Mouse (Mus musculus): ENCODE results near the gene Trp53rkb. TPM values are rescaled to one million over a fixed set of nuclear protein-coding genes. Genes with fewer than 3 reads are reported as not detected.

Trp53rkb gene
- polyA plus RNA-seq, 1 experiment from 2014 or later: 5.5 TPM

GRCm38 (mm10) chr2:166799615-166800472, 7.5 kb downstream of the Trp53rkb start:
- no peak for ATAC-seq (ENCODE audit: extremely low read depth, insufficient number of reproducible peaks, low FRiP score, low TSS enrichment)
- no peak overlapping the region for H3K4me3 ChIP-seq
- H3K9ac ChIP-seq: no peak overlapping the region
- WGBS: 72% methylated on average over 11 of the region's 11 CpGs
- H3K4me2 ChIP-seq: no peak overlapping the region
- H3K27me3 ChIP-seq (replicated peaks): no peaks in the 10 kb centered on the region
- H3K36me3 ChIP-seq: peaks cover 31% of the 10 kb centered on the region
- no peaks in the 10 kb centered on the region for H3K9me3 ChIP-seq
- H3K27ac ChIP-seq (replicated peaks): no peak overlapping the region
- peaks cover under 1% of the 10 kb centered on the region for H3K4me1 ChIP-seq

- Histone ChIP-seq H3K27ac (replicated peaks) (no peak overlapping the region), H3K9me3 (no peaks in the 10 kb centered on the region), H3K9ac (no peak overlapping the region), H3K4me1 (no peaks in the 10 kb centered on the region), H3K4me2 (no peak overlapping the region), H3K36me3 (peaks cover 31% of the 10 kb centered on the region), H3K4me3 (no peak overlapping the region), H3K27me3 (replicated peaks) (no peaks in the 10 kb centered on the region)
- 80% methylated on average over 7 of the region's 7 CpGs for WGBS
- no peak for ATAC-seq (ENCODE audit: extremely low read depth, insufficient number of reproducible peaks, low FRiP score, low TSS enrichment)
These were observed 8.1 kb downstream of the Trp53rkb start for GRCm38 (mm10) chr2:166800473-166800857.

- H3K4me2 ChIP-seq: no peak overlapping the region
- H3K36me3 ChIP-seq: peaks cover 22% of the 10 kb centered on the region
- ATAC-seq (ENCODE audit: extremely low read depth, insufficient number of reproducible peaks, low FRiP score, low TSS enrichment): no peak
- no peak overlapping the region for H3K9ac ChIP-seq
- H3K27me3 ChIP-seq (replicated peaks): no peaks in the 10 kb centered on the region
- peaks cover 5% of the 10 kb centered on the region for H3K4me1 ChIP-seq
- H3K9me3 ChIP-seq: no peaks in the 10 kb centered on the region
- H3K4me3 ChIP-seq: no peak overlapping the region
- H3K27ac ChIP-seq (replicated peaks): no peak overlapping the region
- WGBS: 52% methylated on average over 2 of the region's 2 CpGs
These were observed 9.1 kb downstream of the Trp53rkb start for GRCm38 (mm10) chr2:166801436-166801835.

DNA sequence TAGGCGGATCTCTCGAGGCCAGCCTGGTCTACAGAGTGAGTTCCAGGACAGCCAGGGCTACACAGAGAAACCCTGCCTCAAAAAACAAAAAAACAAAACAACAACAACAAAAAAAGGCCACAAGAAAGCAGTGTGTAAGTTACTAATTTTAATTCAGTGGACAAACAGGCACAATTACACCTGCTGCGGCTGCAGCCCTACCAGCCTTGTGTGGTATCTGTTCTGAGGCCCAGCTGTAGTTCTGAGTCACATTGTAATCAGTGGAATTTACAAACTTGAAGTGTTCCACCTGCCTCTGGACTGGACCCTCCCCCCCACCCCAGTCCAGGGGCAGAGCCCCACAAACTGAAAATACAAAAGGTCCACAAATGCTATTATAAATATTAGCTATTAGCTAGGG, 11.0 kb downstream of the Trp53rkb start:
- H3K9me3 ChIP-seq: no peaks in the 10 kb centered on the region
- no peaks in the 10 kb centered on the region for H3K27me3 ChIP-seq (replicated peaks)
- peaks cover 6% of the 10 kb centered on the region for H3K36me3 ChIP-seq
- H3K4me3 ChIP-seq: no peak overlapping the region
- no peak overlapping the region for H3K4me2 ChIP-seq
- no peak for ATAC-seq (ENCODE audit: extremely low read depth, insufficient number of reproducible peaks, low FRiP score, low TSS enrichment)
- H3K27ac ChIP-seq (replicated peaks): no peak overlapping the region
- WGBS: 80% methylated on average over 3 of the region's 3 CpGs
- peaks cover 20% of the 10 kb centered on the region for H3K4me1 ChIP-seq
- no peak overlapping the region for H3K9ac ChIP-seq

- Histone ChIP-seq H3K27ac (replicated peaks) (peak within 1 kb of the TSS; percentile 89), H3K4me2 (peak within 1 kb of the TSS; percentile 79), H3K4me3 (peak within 1 kb of the TSS; percentile 94), H3K4me1 (peaks cover 27% of the 10 kb centered on the region), H3K9ac (peak within 1 kb of the TSS; percentile 98), H3K9me3 (no peaks in the 10 kb centered on the region), H3K36me3 (0 out of 2 replicates have a peak, but pooled peaks cover 3% of the 10 kb centered on the region), H3K27me3 (replicated peaks) (no peaks in the 10 kb centered on the region)
- ATAC-seq (ENCODE audit: extremely low read depth, insufficient number of reproducible peaks, low FRiP score, low TSS enrichment): peak; percentile 92
- WGBS: under 1% methylated on average over 72 of the region's 76 CpGs
These were observed 13.2 kb downstream of the Trp53rkb start, which contains the start of gene Arfgef2 for GRCm38 (mm10) chr2:166805250-166806172. Gene Arfgef2, plus strand, starts transcription at chr2:166805588.

GRCm38 (mm10) chr2:166806173-166806705, 13.9 kb downstream of the Trp53rkb start:
- Histone ChIP-seq H3K27ac (replicated peaks) (peak overlapping the region; percentile 89), H3K36me3 (0 out of 2 replicates have a peak, but pooled peaks cover 3% of the 10 kb centered on the region), H3K4me2 (peak overlapping the region; percentile 79), H3K4me3 (peak overlapping the region; percentile 94), H3K9me3 (no peaks in the 10 kb centered on the region), H3K27me3 (replicated peaks) (no peaks in the 10 kb centered on the region), H3K9ac (peak overlapping the region; percentile 98), H3K4me1 (peaks cover 27% of the 10 kb centered on the region)
- WGBS: 13% methylated on average over 14 of the region's 14 CpGs
- no peak for ATAC-seq (ENCODE audit: extremely low read depth, insufficient number of reproducible peaks, low FRiP score, low TSS enrichment)

DNA sequence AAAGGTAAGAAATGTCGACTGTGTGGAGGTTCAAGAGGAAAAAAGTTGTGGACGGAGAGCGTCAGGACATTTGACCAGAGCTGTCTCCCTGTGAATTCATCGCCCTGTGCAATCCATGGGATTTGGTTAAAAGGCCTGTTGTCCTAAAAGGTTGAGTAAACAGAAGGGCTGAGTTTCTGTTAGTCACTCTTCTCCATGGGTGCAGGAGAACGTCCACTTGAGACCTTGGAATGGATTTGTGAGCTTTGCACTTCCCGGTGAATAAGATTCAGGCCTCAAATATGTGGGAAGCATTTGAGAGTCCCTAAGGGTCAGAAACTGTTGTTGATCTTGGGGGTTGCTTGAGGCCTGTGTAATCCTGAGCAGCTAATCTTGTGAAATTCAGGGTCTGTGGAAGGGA, 14.5 kb downstream of the Trp53rkb start:
- Histone ChIP-seq H3K4me2 (peak overlapping the region; percentile 79), H3K36me3 (0 out of 2 replicates have a peak, but pooled peaks cover 5% of the 10 kb centered on the region), H3K4me1 (peaks cover 27% of the 10 kb centered on the region), H3K9me3 (no peaks in the 10 kb centered on the region), H3K4me3 (peak overlapping the region; percentile 94), H3K27ac (replicated peaks) (no peak overlapping the region), H3K9ac (peak overlapping the region; percentile 98), H3K27me3 (replicated peaks) (no peaks in the 10 kb centered on the region)
- WGBS: 69% methylated on average over 6 of the region's 6 CpGs
- no peak for ATAC-seq (ENCODE audit: extremely low read depth, insufficient number of reproducible peaks, low FRiP score, low TSS enrichment)

DNA sequence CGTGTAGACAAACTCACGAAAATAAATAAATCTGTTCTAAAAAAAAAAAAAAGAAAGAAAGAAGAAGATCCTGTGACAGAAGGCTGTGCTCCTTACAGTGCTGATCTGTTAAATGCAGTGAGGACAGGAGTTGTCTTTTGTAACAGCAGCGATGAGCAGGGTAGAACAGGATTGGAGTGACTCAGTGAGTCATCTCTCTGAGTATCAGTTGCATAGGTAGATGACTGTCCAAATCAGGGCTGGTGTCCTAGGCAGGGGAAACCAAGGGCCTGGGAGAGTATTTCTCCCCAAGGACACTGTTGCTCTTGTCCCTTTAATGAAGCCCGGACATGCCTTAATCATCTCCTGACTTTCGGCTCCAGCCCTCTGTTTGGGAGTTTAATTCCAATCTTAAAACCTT, 17.2 kb downstream of the Trp53rkb start:
- no peak overlapping the region for H3K4me2 ChIP-seq
- no peak overlapping the region for H3K27ac ChIP-seq (replicated peaks)
- H3K9ac ChIP-seq: no peak overlapping the region
- 88% methylated on average over 5 of the region's 5 CpGs for WGBS
- H3K27me3 ChIP-seq (replicated peaks): no peaks in the 10 kb centered on the region
- H3K4me1 ChIP-seq: peaks cover 27% of the 10 kb centered on the region
- H3K4me3 ChIP-seq: no peak overlapping the region
- no peak for ATAC-seq (ENCODE audit: extremely low read depth, insufficient number of reproducible peaks, low FRiP score, low TSS enrichment)
- H3K9me3 ChIP-seq: no peaks in the 10 kb centered on the region
- H3K36me3 ChIP-seq: 0 out of 2 replicates have a peak, but pooled peaks cover 5% of the 10 kb centered on the region

GRCm38 (mm10) chr2:166810821-166811220, 18.5 kb downstream of the Trp53rkb start:
- H3K4me3 ChIP-seq: no peak overlapping the region
- H3K27me3 ChIP-seq (replicated peaks): no peaks in the 10 kb centered on the region
- WGBS: 84% methylated on average over 10 of the region's 10 CpGs
- H3K27ac ChIP-seq (replicated peaks): no peak overlapping the region
- no peaks in the 10 kb centered on the region for H3K9me3 ChIP-seq
- 0 out of 2 replicates have a peak, but pooled peaks cover 5% of the 10 kb centered on the region for H3K36me3 ChIP-seq
- peaks cover 27% of the 10 kb centered on the region for H3K4me1 ChIP-seq
- ATAC-seq (ENCODE audit: extremely low read depth, insufficient number of reproducible peaks, low FRiP score, low TSS enrichment): no peak
- no peak overlapping the region for H3K4me2 ChIP-seq
- H3K9ac ChIP-seq: no peak overlapping the region

- WGBS: 80% methylated on average over 9 of the region's 9 CpGs
- H3K36me3 ChIP-seq: peaks cover 8% of the 10 kb centered on the region
- no peak for ATAC-seq (ENCODE audit: extremely low read depth, insufficient number of reproducible peaks, low FRiP score, low TSS enrichment)
- H3K9me3 ChIP-seq: no peaks in the 10 kb centered on the region
- H3K9ac ChIP-seq: no peak overlapping the region
- H3K27ac ChIP-seq (replicated peaks): no peak overlapping the region
- H3K4me3 ChIP-seq: no peak overlapping the region
- peaks cover 47% of the 10 kb centered on the region for H3K4me1 ChIP-seq
- H3K27me3 ChIP-seq (replicated peaks): no peaks in the 10 kb centered on the region
- H3K4me2 ChIP-seq: no peak overlapping the region
These were observed 26.3 kb downstream of the Trp53rkb start for GRCm38 (mm10) chr2:166818463-166819143.

Measured in heart, embryonic 13.5 days (tissue).